Mouse (Mus musculus) cortical plate, adult 2 months (tissue): Measurements from ENCODE around the gene Edem2.

Experiments used
- CTCF ChIP-seq: fragments of 200-500 bp; IDR thresholded peaks from 2 replicates; pipeline ENCODE4 v1.5.1; 2011; ENCODE audit warnings: mild to moderate bottlenecking, control low read depth, low read length; ENCODE audit not compliant: insufficient read depth; ENCODE audit errors: extremely low read depth
- POLR2A ChIP-seq: fragments of 200-500 bp; IDR thresholded peaks from 2 replicates; pipeline ENCODE4 v1.6.1; 2011; ENCODE audit warnings: mild to moderate bottlenecking, low read length, control low read depth; ENCODE audit not compliant: insufficient read depth; ENCODE audit errors: extremely low read depth

DNA sequence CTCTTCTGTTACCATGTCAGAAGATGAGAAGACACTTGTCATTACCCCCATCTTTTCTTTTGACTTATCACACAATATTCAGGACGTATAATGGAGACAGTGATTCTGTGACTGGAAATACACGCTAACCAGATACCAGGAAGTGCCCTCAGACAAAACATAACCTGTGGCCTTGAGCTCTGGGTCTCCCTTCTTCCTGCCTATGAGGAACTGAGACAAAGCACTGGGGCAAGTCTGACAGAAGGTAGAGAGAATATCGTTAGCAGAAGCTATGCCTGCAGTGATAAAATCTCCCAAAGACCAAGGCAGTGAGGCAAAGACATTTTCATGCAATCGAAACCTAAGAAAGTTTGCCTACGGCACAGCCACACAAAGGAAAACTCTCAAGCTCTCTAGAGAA is 8.7 kb downstream of the Edem2 start:
- TF ChIP-seq CTCF, result no peak
- TF ChIP-seq POLR2A, result no peak
